Mouse (Mus musculus): ENCODE results near the gene Tmem50b. TPM values are rescaled to one million over a fixed set of nuclear protein-coding genes. Genes with fewer than 3 reads are reported as not detected.

Tmem50b gene
- polyA plus RNA-seq, 1 experiment from 2014 or later = 41.6 TPM

- Histone ChIP-seq H3K36me3 (replicated peaks; ENCODE audit: control insufficient read depth, insufficient read depth, low read depth, low read length) (no peaks in the 10 kb centered on the region), H3K9ac (replicated peaks; ENCODE audit: low read length) (no peak overlapping the region), H3K9me3 (replicated peaks; ENCODE audit: control insufficient read depth, low read length) (no peaks in the 10 kb centered on the region), H3K4me1 (ENCODE audit: control insufficient read depth, insufficient read depth, low read length) (peaks cover 3% of the 10 kb centered on the region; the same call in 1 of the 2 replicates), H3K4me3 (ENCODE audit: low read depth, low read length) (no peak overlapping the region), H3K4me2 (ENCODE audit: low read depth, low read length) (no peak overlapping the region), H3K27ac (replicated peaks; ENCODE audit: low read depth, low read length) (no peak overlapping the region), H3K27me3 (ENCODE audit: control insufficient read depth, insufficient read depth, low read length) (no peaks in the 10 kb centered on the region)
- ATAC-seq (replicated peaks; ENCODE audit: insufficient number of reproducible peaks, low FRiP score, low TSS enrichment, low read depth) = no peak
- 89% methylated on average over 15 of the region's 15 CpGs for WGBS
- no peak for DNase-seq (ENCODE audit: low spot score)
Measured at GRCm38 (mm10) chr16:91557693-91558092, 39.9 kb downstream of the Tmem50b start.

- Histone ChIP-seq H3K9ac (replicated peaks; ENCODE audit: low read length) (no peak overlapping the region), H3K4me2 (ENCODE audit: low read depth, low read length) (no peak overlapping the region), H3K27me3 (ENCODE audit: control insufficient read depth, insufficient read depth, low read length) (no peaks in the 10 kb centered on the region), H3K36me3 (replicated peaks; ENCODE audit: control insufficient read depth, insufficient read depth, low read depth, low read length) (no peaks in the 10 kb centered on the region), H3K4me1 (ENCODE audit: control insufficient read depth, insufficient read depth, low read length) (peaks cover 3% of the 10 kb centered on the region; the same call in 1 of the 2 replicates), H3K27ac (replicated peaks; ENCODE audit: low read depth, low read length) (peak overlapping the region; percentile 14; the same call in 1 of the 2 replicates), H3K4me3 (ENCODE audit: low read depth, low read length) (no peak overlapping the region), H3K9me3 (replicated peaks; ENCODE audit: control insufficient read depth, low read length) (no peaks in the 10 kb centered on the region)
- WGBS = 42% methylated on average over 7 of the region's 7 CpGs
- no peak for ATAC-seq (replicated peaks; ENCODE audit: insufficient number of reproducible peaks, low FRiP score, low TSS enrichment, low read depth)
- peak; percentile 81 for DNase-seq (ENCODE audit: low spot score)
Measured at GRCm38 (mm10) chr16:91557214-91557613, 40.4 kb downstream of the Tmem50b start.

GRCm38 (mm10) chr16:91556659-91557058 is 40.9 kb downstream of the Tmem50b start:
- Histone ChIP-seq H3K9ac (replicated peaks; ENCODE audit: low read length) (no peak overlapping the region), H3K27me3 (ENCODE audit: control insufficient read depth, insufficient read depth, low read length) (no peaks in the 10 kb centered on the region), H3K9me3 (replicated peaks; ENCODE audit: control insufficient read depth, low read length) (no peaks in the 10 kb centered on the region), H3K4me3 (ENCODE audit: low read depth, low read length) (no peak overlapping the region), H3K4me1 (ENCODE audit: control insufficient read depth, insufficient read depth, low read length) (peaks cover 3% of the 10 kb centered on the region; the same call in 1 of the 2 replicates), H3K36me3 (replicated peaks; ENCODE audit: control insufficient read depth, insufficient read depth, low read depth, low read length) (no peaks in the 10 kb centered on the region), H3K27ac (replicated peaks; ENCODE audit: low read depth, low read length) (peak overlapping the region; percentile 14; the same call in 1 of the 2 replicates), H3K4me2 (ENCODE audit: low read depth, low read length) (no peak overlapping the region)
- no peak for DNase-seq (ENCODE audit: low spot score)
- WGBS = 61% methylated on average over 15 of the region's 15 CpGs
- no peak for ATAC-seq (replicated peaks; ENCODE audit: insufficient number of reproducible peaks, low FRiP score, low TSS enrichment, low read depth)

GRCm38 (mm10) chr16:91555017-91555605 is 42.5 kb downstream of the Tmem50b start:
- ATAC-seq (replicated peaks; ENCODE audit: insufficient number of reproducible peaks, low FRiP score, low TSS enrichment, low read depth) = no peak
- WGBS = 87% methylated on average over 8 of the region's 8 CpGs
- H3K4me3 ChIP-seq (ENCODE audit: low read depth, low read length) = no peak overlapping the region

GRCm38 (mm10) chr16:91553625-91554024 is 44.0 kb downstream of the Tmem50b start:
- H3K4me3 ChIP-seq (ENCODE audit: low read depth, low read length) = no peak overlapping the region
- no peaks in the 10 kb centered on the region for H3K36me3 ChIP-seq (replicated peaks; ENCODE audit: control insufficient read depth, insufficient read depth, low read depth, low read length)
- no peak overlapping the region for H3K27ac ChIP-seq (replicated peaks; ENCODE audit: low read depth, low read length)
- H3K4me1 ChIP-seq (ENCODE audit: control insufficient read depth, insufficient read depth, low read length) = peaks cover 3% of the 10 kb centered on the region; the same call in 1 of the 2 replicates
- WGBS = 46% methylated on average over 12 of the region's 12 CpGs
- no peak overlapping the region for H3K9ac ChIP-seq (replicated peaks; ENCODE audit: low read length)
- no peak for ATAC-seq (replicated peaks; ENCODE audit: insufficient number of reproducible peaks, low FRiP score, low TSS enrichment, low read depth)
- H3K27me3 ChIP-seq (ENCODE audit: control insufficient read depth, insufficient read depth, low read length) = no peaks in the 10 kb centered on the region
- H3K9me3 ChIP-seq (replicated peaks; ENCODE audit: control insufficient read depth, low read length) = no peaks in the 10 kb centered on the region
- DNase-seq (ENCODE audit: low spot score) = no peak
- no peak overlapping the region for H3K4me2 ChIP-seq (ENCODE audit: low read depth, low read length)

More at GRCm38 (mm10) chr16:91555017-91555605, 42.5 kb downstream of the Tmem50b start:
- peaks cover 3% of the 10 kb centered on the region; the same call in 1 of the 2 replicates for H3K4me1 ChIP-seq (ENCODE audit: control insufficient read depth, insufficient read depth, low read length)
- H3K9me3 ChIP-seq (replicated peaks; ENCODE audit: control insufficient read depth, low read length) = no peaks in the 10 kb centered on the region
- no peak overlapping the region for H3K9ac ChIP-seq (replicated peaks; ENCODE audit: low read length)
- no peaks in the 10 kb centered on the region for H3K36me3 ChIP-seq (replicated peaks; ENCODE audit: control insufficient read depth, insufficient read depth, low read depth, low read length)
- H3K27me3 ChIP-seq (ENCODE audit: control insufficient read depth, insufficient read depth, low read length) = no peaks in the 10 kb centered on the region
- no peak overlapping the region for H3K4me2 ChIP-seq (ENCODE audit: low read depth, low read length)
- DNase-seq (ENCODE audit: low spot score) = no peak
- no peak overlapping the region for H3K27ac ChIP-seq (replicated peaks; ENCODE audit: low read depth, low read length)

- no peak overlapping the region for H3K4me2 ChIP-seq (ENCODE audit: low read depth, low read length)
- H3K27me3 ChIP-seq (ENCODE audit: control insufficient read depth, insufficient read depth, low read length) = no peaks in the 10 kb centered on the region
- H3K9me3 ChIP-seq (replicated peaks; ENCODE audit: control insufficient read depth, low read length) = no peaks in the 10 kb centered on the region
- no peak overlapping the region for H3K27ac ChIP-seq (replicated peaks; ENCODE audit: low read depth, low read length)
- no peaks in the 10 kb centered on the region for H3K36me3 ChIP-seq (replicated peaks; ENCODE audit: control insufficient read depth, insufficient read depth, low read depth, low read length)
- no peak for DNase-seq (ENCODE audit: low spot score)
- H3K9ac ChIP-seq (replicated peaks; ENCODE audit: low read length) = no peak overlapping the region
- 57% methylated on average over 9 of the region's 9 CpGs for WGBS
- no peak overlapping the region for H3K4me3 ChIP-seq (ENCODE audit: low read depth, low read length)
- no peak for ATAC-seq (replicated peaks; ENCODE audit: insufficient number of reproducible peaks, low FRiP score, low TSS enrichment, low read depth)
- H3K4me1 ChIP-seq (ENCODE audit: control insufficient read depth, insufficient read depth, low read length) = peaks cover 3% of the 10 kb centered on the region; the same call in 1 of the 2 replicates
Measured at GRCm38 (mm10) chr16:91552072-91552471, 45.5 kb downstream of the Tmem50b start.

GRCm38 (mm10) chr16:91551081-91551524 is 46.5 kb downstream of the Tmem50b start:
- no peak for DNase-seq (ENCODE audit: low spot score)
- Histone ChIP-seq H3K36me3 (replicated peaks; ENCODE audit: control insufficient read depth, insufficient read depth, low read depth, low read length) (no peaks in the 10 kb centered on the region), H3K27ac (replicated peaks; ENCODE audit: low read depth, low read length) (no peak overlapping the region), H3K4me3 (ENCODE audit: low read depth, low read length) (no peak overlapping the region), H3K4me1 (ENCODE audit: control insufficient read depth, insufficient read depth, low read length) (peaks cover 3% of the 10 kb centered on the region; the same call in 1 of the 2 replicates), H3K4me2 (ENCODE audit: low read depth, low read length) (no peak overlapping the region), H3K9ac (replicated peaks; ENCODE audit: low read length) (no peak overlapping the region), H3K27me3 (ENCODE audit: control insufficient read depth, insufficient read depth, low read length) (no peaks in the 10 kb centered on the region), H3K9me3 (replicated peaks; ENCODE audit: control insufficient read depth, low read length) (no peaks in the 10 kb centered on the region)
- ATAC-seq (replicated peaks; ENCODE audit: insufficient number of reproducible peaks, low FRiP score, low TSS enrichment, low read depth) = no peak
- WGBS = 74% methylated on average over 10 of the region's 10 CpGs

GRCm38 (mm10) chr16:91549616-91550015 is 48.0 kb downstream of the Tmem50b start:
- WGBS = 57% methylated on average over 5 of the region's 5 CpGs
- Histone ChIP-seq H3K27me3 (ENCODE audit: control insufficient read depth, insufficient read depth, low read length) (no peaks in the 10 kb centered on the region), H3K4me3 (ENCODE audit: low read depth, low read length) (no peak overlapping the region), H3K27ac (replicated peaks; ENCODE audit: low read depth, low read length) (no peak overlapping the region), H3K4me2 (ENCODE audit: low read depth, low read length) (no peak overlapping the region), H3K9me3 (replicated peaks; ENCODE audit: control insufficient read depth, low read length) (no peaks in the 10 kb centered on the region), H3K36me3 (replicated peaks; ENCODE audit: control insufficient read depth, insufficient read depth, low read depth, low read length) (no peaks in the 10 kb centered on the region), H3K9ac (replicated peaks; ENCODE audit: low read length) (no peak overlapping the region), H3K4me1 (ENCODE audit: control insufficient read depth, insufficient read depth, low read length) (peaks cover 3% of the 10 kb centered on the region; the same call in 1 of the 2 replicates)
- ATAC-seq (replicated peaks; ENCODE audit: insufficient number of reproducible peaks, low FRiP score, low TSS enrichment, low read depth) (no peak), DNase-seq (ENCODE audit: low spot score) (no peak)

Data from embryonic facial prominence, embryonic 11.5 days (tissue).